Mouse (Mus musculus) lung, postnatal 0 days (tissue): Measurements from ENCODE around the gene Pm20d2.

Experiments
- CTCF ChIP-seq: IDR thresholded peaks from 2 replicates; pipeline ENCODE4 v1.5.1; 2016; ENCODE audit warnings: antibody characterized with exemption, mild to moderate bottlenecking
- EP300 ChIP-seq: IDR thresholded peaks from 2 replicates; pipeline ENCODE4 v1.6.1; 2016; ENCODE audit warnings: antibody characterized with exemption, mild to moderate bottlenecking, control low read depth

- TF ChIP-seq CTCF (no peak), EP300 (no peak)
Measured at GRCm38 (mm10) chr4:33132221-33132620, 57.3 kb downstream of the Pm20d2 start, which contains the start of gene Gabrr1.
